Mouse (Mus musculus): ENCODE results near the gene Ttyh2. TPM values are rescaled to one million over a fixed set of nuclear protein-coding genes. Genes with fewer than 3 reads are reported as not detected.

The Ttyh2 gene
- polyA plus RNA-seq (2015; fragmentation: Nextera tagmentation; extraction: Ambion mirVana) = 20.0 and 21.2 TPM in 2 replicates

DNA sequence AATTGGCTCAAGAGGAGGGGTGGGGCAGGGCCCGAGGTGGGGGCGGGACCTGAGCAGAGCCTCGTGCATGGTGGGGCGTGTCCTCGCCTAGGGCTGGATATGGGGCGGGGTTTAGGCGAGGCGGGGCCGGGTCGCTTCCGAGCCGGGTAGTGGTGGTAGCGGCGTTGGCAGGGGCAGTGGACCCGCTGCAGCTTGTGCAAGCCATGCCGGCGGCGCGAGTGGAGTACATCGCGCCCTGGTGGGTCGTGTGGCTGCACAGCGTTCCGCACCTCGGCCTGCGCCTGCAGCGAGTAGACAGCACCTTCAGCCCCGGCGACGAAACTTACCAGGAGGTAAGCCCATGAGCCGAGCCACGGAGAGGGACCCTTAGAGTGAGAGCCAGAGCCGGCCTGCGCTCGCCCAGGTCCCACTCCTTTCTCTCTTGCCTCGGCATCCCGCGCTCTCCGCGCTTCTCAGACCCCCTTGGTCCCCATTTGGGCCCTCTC lies at the start of gene Ttyh2:
Gene Ttyh2, plus strand, starts transcription at position 91 of the 485 bp plus-strand sequence.
- ATAC-seq (ENCODE audit: low FRiP score, low read depth) = peak; percentile 88
- under 1% methylated on average over 40 of the region's 40 CpGs for WGBS
- peak within 1 kb of the TSS; percentile 76 for H3K9ac ChIP-seq
- peak within 1 kb of the TSS; percentile 56 for H3K4me3 ChIP-seq
- peak within 1 kb of the TSS; percentile 29; the same call in 1 of the 2 replicates for H3K27ac ChIP-seq
- H3K4me1 ChIP-seq = peaks cover 46% of the 10 kb centered on the region
- H3K27me3 ChIP-seq = 0 out of 2 replicates have a peak, but pooled peaks cover 5% of the 10 kb centered on the region
- peaks cover 40% of the 10 kb centered on the region for H3K36me3 ChIP-seq
- peak within 1 kb of the TSS; percentile 80 for H3K4me2 ChIP-seq (replicated peaks)
- H3K9me3 ChIP-seq = no peaks in the 10 kb centered on the region

DNA sequence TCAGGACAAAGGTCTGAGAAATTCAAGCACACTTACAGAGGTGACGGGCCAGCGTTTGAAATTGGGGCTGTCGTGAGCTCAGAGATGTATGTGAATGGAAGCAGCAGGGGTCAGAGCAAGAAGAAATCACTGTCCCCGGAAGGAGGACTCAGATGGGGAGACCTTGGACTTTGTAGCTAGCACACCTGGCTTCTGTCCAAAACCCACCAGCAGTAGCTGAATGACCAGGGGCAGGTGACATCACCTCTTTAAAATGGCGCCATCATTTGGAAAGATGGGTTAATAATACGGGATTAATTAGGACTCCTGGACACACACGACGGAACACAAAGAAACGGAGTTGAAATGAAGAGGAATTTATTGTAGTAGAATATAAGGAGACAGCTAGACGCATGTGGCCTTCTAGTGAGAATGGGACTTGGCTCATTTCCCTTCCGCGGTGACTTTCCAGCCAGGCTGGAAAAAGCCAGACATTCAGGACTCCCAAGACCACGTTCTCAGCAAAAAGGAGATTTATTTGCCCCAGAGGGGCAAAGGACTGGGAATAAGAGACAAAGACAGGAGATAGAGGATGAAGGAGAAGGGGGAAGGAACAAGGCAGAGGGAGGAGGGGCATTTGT lies 49.0 kb upstream of the Ttyh2 start:
- Histone ChIP-seq H3K36me3 (no peaks in the 10 kb centered on the region), H3K27ac (no peak overlapping the region), H3K4me2 (replicated peaks) (no peak overlapping the region), H3K4me3 (no peak overlapping the region), H3K9me3 (peaks cover 4% of the 10 kb centered on the region; the same call in 1 of the 2 replicates), H3K4me1 (peaks cover 3% of the 10 kb centered on the region; the same call in 1 of the 2 replicates), H3K9ac (no peak overlapping the region), H3K27me3 (no peaks in the 10 kb centered on the region)
- 69% methylated on average over 13 of the region's 13 CpGs for WGBS
- no peak for ATAC-seq (ENCODE audit: low FRiP score, low read depth)

DNA sequence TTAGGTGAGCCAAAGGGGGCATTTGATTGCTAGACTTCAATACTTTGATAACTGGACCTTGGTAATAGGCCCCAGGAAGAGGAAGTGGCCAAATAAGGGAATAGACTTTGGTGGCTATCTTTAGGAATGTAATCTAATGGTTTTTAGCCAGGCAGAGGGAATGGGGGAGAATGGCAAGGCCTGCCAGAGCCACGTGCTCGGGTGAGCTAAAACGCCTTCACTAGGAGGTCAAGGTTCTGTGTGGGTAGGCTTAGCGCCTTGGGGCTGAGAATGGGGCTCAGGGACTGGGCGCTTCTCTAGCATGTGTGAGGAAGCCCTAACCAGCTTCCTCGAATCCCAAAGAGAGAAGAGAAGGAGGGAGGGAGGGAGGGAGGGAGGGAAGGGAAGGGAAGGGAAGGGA lies 48.2 kb upstream of the Ttyh2 start:
- no peak for ATAC-seq (ENCODE audit: low FRiP score, low read depth)
- H3K9me3 ChIP-seq = peaks cover 4% of the 10 kb centered on the region; the same call in 1 of the 2 replicates

DNA sequence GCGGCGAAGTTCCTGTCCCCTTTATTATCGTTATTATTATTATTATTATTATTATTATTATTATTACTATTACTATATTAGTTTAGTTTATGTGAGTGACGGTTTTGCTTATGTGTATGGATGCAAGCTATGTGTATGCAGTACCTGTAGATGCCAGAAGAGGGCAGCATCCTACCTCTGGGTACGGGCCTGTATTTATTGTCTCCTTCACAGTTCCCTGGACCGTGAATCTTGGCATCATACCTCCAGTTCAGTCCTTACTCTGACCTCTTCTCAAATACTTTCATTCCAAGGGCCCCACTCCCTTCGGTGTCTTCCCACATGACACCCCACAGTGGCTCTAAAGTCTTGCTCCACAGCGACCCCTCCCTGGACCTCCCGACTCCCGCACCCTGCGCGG lies 47.2 kb upstream of the Ttyh2 start:
- Histone ChIP-seq H3K9ac (no peak overlapping the region), H3K27me3 (no peaks in the 10 kb centered on the region), H3K4me2 (replicated peaks) (no peak overlapping the region), H3K4me3 (no peak overlapping the region), H3K27ac (no peak overlapping the region), H3K4me1 (peaks cover 3% of the 10 kb centered on the region; the same call in 1 of the 2 replicates), H3K36me3 (no peaks in the 10 kb centered on the region), H3K9me3 (peaks cover 4% of the 10 kb centered on the region; the same call in 1 of the 2 replicates)
- ATAC-seq (ENCODE audit: low FRiP score, low read depth) = 0 out of 2 replicates have a peak, but pooled peaks have one; percentile 5
- WGBS = 62% methylated on average over 12 of the region's 12 CpGs

More for the DNA sequence above, 48.2 kb upstream of the Ttyh2 start:
- WGBS = 83% methylated on average over 5 of the region's 6 CpGs
- Histone ChIP-seq H3K9ac (no peak overlapping the region), H3K27me3 (no peaks in the 10 kb centered on the region), H3K27ac (no peak overlapping the region), H3K4me1 (peaks cover 3% of the 10 kb centered on the region; the same call in 1 of the 2 replicates), H3K4me2 (replicated peaks) (no peak overlapping the region), H3K36me3 (no peaks in the 10 kb centered on the region), H3K4me3 (no peak overlapping the region)

DNA sequence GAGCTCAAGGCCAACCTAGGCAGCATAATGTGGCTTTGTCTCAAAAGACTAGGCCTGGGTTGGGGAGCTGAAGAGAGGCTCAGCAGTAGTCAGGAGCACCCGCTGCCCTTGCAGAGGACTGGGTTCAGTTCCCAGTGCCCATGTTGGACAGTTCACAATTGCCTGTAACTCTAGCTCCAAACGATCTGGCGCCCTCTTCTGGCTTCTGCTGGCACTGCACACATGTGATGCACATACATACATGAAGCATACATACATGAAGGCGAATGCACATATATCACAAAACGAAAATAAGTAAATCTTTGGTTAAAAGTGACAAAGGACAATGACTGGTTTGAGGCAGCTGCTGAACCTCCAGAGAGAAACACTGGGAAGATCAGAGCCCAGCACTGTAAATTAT lies 45.2 kb upstream of the Ttyh2 start:
- WGBS = 79% methylated on average over 5 of the region's 5 CpGs
- H3K4me2 ChIP-seq (replicated peaks) = no peak overlapping the region
- H3K27me3 ChIP-seq = peaks cover 3% of the 10 kb centered on the region; the same call in 1 of the 2 replicates
- peaks cover 4% of the 10 kb centered on the region; the same call in 1 of the 2 replicates for H3K9me3 ChIP-seq
- peaks cover 3% of the 10 kb centered on the region; the same call in 1 of the 2 replicates for H3K4me1 ChIP-seq
- ATAC-seq (ENCODE audit: low FRiP score, low read depth) = no peak
- no peak overlapping the region for H3K9ac ChIP-seq
- H3K36me3 ChIP-seq = no peaks in the 10 kb centered on the region
- no peak overlapping the region for H3K4me3 ChIP-seq
- no peak overlapping the region for H3K27ac ChIP-seq

DNA sequence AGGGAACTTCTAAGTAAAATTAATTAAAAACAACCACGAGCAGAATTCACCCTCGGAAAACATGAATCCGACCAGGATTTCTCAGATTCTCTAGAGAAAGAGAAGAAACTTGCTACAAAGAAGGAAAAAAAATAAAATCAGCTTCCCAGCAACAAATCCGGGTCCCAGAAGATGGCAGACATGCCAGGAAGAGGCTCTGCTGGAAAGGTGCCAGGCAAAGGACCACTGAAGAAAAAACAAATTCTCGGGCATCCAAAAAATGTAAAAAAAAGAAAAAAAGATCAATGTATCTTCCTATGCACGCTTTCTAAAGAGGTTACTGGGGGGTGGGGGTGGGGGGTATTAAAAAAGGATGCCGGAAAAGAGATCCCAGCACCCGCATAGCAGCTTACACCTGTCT lies 43.0 kb upstream of the Ttyh2 start:
- H3K9ac ChIP-seq = no peak overlapping the region
- H3K4me1 ChIP-seq = peaks cover 10% of the 10 kb centered on the region
- no peak overlapping the region for H3K4me2 ChIP-seq (replicated peaks)
- WGBS = 65% methylated on average over 8 of the region's 8 CpGs
- no peaks in the 10 kb centered on the region for H3K36me3 ChIP-seq
- H3K4me3 ChIP-seq = no peak overlapping the region
- H3K9me3 ChIP-seq = peaks cover 4% of the 10 kb centered on the region; the same call in 1 of the 2 replicates
- H3K27me3 ChIP-seq = peaks cover 16% of the 10 kb centered on the region
- no peak for ATAC-seq (ENCODE audit: low FRiP score, low read depth)
- no peak overlapping the region for H3K27ac ChIP-seq

DNA sequence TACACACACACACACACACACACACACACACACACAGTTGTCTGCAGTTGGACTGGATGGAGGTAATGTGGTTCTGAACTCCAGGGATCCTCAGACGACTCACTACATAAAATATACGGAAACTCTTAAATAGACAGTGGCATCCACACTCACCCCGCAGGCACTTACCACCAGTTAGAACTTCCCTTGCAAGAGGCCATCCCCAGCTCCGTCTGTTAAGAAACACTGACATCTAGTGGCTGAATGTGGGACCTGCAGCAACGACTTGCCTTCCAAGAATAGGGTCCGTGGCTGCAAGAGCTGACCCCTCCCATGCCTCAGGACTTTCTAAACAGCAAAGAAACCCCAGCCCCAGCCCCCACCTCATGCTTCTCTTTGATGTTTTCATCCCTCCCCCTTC lies 38.9 kb upstream of the Ttyh2 start:
- ATAC-seq (ENCODE audit: low FRiP score, low read depth) = peak; percentile 77
- H3K4me1 ChIP-seq = peaks cover 20% of the 10 kb centered on the region
- no peaks in the 10 kb centered on the region for H3K9me3 ChIP-seq
- H3K27me3 ChIP-seq = peaks cover 47% of the 10 kb centered on the region
- peak overlapping the region; percentile 50 for H3K4me2 ChIP-seq (replicated peaks)
- H3K4me3 ChIP-seq = no peak overlapping the region
- H3K9ac ChIP-seq = no peak overlapping the region
- H3K27ac ChIP-seq = no peak overlapping the region
- WGBS = 0% methylated on average over 6 of the region's 6 CpGs
- no peaks in the 10 kb centered on the region for H3K36me3 ChIP-seq

DNA sequence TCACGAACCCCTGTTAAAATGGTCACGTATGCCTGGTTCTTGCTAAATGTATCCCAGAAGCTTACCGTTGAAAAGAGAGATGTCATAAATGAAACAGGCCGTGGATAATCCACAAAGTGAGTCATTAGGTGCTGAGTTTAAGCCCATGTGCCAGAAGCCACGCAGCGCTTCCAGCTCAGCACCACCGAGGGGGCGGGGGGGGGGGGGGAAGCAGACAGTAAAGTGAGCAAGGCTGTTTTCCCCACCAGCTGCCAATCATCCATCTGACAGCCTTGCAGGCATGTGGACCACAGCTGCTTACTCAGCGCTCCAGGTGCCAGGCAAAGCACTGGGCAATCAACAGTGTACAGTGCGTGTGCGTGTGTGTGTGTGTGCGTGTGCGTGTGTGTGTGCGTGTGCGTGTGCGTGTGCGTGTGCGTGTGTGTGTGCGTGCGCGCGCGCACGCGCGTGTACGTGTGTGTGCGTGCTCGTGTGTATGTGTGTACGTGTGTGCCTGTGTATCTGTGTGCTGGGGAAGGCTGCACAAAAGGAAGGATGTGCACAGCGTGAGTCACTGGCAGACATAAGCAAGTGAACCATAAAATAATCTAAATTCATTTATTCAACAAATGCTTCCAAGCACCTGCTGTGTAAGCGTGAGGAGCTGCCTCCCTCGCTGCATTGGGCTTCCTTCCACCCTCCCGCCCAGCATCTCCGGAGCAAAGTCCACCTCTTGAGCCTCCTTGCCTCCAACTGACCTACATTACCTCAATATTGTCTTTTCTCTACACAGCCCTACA lies 38.3 kb upstream of the Ttyh2 start:
- no peaks in the 10 kb centered on the region for H3K9me3 ChIP-seq
- H3K4me2 ChIP-seq (replicated peaks) = peak overlapping the region; percentile 50
- H3K27ac ChIP-seq = no peak overlapping the region
- ATAC-seq (ENCODE audit: low FRiP score, low read depth) = peak; percentile 49; the same call in 1 of the 2 replicates
- H3K9ac ChIP-seq = no peak overlapping the region
- no peaks in the 10 kb centered on the region for H3K36me3 ChIP-seq
- WGBS = 54% methylated on average over 35 of the region's 35 CpGs
- no peak overlapping the region for H3K4me3 ChIP-seq
- H3K27me3 ChIP-seq = peaks cover 49% of the 10 kb centered on the region
- peaks cover 21% of the 10 kb centered on the region for H3K4me1 ChIP-seq

DNA sequence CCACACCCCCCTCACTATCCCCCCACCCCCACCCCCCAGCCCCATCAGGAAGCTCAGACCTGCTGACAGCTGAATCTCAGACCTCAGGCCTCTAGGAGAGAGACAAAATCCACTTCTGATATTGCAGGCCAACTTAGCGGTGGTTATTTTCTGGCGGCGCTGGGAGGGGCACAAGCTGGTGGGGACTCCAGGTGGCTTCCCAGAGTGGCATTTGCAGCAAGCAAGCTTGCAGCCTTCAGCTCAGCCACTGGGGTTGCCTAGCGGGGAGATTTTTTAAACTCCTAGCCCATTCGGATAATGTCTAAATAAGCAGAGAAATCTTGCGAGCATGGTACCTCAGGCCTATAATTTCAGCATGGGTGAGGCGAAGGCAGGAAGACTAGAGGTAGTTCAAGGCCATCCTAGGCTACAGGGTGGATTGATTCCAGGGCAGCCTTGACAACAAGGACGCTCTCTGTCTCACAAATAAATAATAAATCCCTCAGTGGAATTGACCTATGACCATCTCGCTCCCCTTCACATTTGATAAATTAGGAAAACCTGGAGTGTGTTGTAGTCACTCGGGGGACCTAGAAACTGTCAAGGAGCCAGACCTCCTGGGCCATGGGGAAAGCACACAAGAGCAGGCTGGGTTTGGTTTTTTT lies 36.5 kb upstream of the Ttyh2 start:
- ATAC-seq (ENCODE audit: low FRiP score, low read depth) = no peak
- H3K4me3 ChIP-seq = no peak overlapping the region
- H3K27ac ChIP-seq = no peak overlapping the region
- H3K27me3 ChIP-seq = peaks cover 49% of the 10 kb centered on the region
- H3K9me3 ChIP-seq = no peaks in the 10 kb centered on the region
- no peaks in the 10 kb centered on the region for H3K36me3 ChIP-seq
- WGBS = 40% methylated on average over 10 of the region's 10 CpGs
- H3K4me1 ChIP-seq = peaks cover 21% of the 10 kb centered on the region
- H3K9ac ChIP-seq = no peak overlapping the region
- no peak overlapping the region for H3K4me2 ChIP-seq (replicated peaks)

DNA sequence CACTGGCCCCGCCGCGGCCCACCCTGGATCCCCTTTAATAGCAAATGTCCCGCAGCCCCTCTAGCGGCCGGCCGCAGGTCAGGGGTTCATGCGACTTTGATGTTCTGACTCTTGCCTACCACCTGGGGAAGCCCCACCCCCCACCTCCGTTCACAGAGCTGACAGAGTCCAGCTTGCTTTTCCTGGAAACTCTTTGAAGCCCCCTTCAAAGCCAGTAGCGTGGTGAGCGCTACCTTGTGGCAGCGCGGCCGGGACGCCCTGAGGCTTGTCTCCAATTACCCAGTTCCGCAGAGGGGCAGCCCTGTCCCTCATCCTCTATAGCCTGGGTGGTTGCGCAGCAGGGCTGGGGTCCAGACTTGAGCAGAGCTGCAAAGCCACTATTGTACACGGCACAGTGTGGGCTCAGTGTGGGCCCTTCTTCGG lies 35.5 kb upstream of the Ttyh2 start:
- 2% methylated on average over 19 of the region's 19 CpGs for WGBS
- no peak for ATAC-seq (ENCODE audit: low FRiP score, low read depth)

DNA sequence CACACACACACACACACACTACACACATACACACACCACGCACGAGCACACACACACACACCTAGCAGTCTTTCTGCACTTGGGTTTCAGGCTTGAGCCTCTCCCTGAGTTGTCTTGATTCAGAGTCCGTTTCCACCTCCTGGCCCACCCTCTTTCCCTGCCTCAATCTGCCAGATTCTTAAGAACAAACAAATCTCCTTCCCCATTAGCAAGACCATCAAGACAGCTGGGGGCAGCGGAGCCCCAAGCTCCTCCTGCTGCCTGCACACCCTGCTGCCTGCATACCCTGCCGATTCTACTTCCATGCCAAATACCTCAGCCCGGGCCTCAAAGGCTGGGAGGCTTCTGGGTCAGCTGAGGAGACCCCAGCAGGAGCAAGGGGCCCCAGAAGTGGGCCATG lies 34.6 kb upstream of the Ttyh2 start:
- Histone ChIP-seq H3K27me3 (peaks cover 43% of the 10 kb centered on the region), H3K4me2 (replicated peaks) (no peak overlapping the region), H3K9me3 (no peaks in the 10 kb centered on the region), H3K27ac (no peak overlapping the region), H3K36me3 (no peaks in the 10 kb centered on the region), H3K4me3 (no peak overlapping the region), H3K4me1 (peaks cover 21% of the 10 kb centered on the region), H3K9ac (no peak overlapping the region)
- 32% methylated on average over 6 of the region's 6 CpGs for WGBS
- no peak for ATAC-seq (ENCODE audit: low FRiP score, low read depth)

More for the DNA sequence above, 35.5 kb upstream of the Ttyh2 start:
- Histone ChIP-seq H3K9me3 (no peaks in the 10 kb centered on the region), H3K9ac (peak overlapping the region; percentile 19; the same call in 1 of the 2 replicates), H3K4me2 (replicated peaks) (peak overlapping the region; percentile 47), H3K4me1 (peaks cover 21% of the 10 kb centered on the region), H3K27me3 (peaks cover 49% of the 10 kb centered on the region), H3K36me3 (no peaks in the 10 kb centered on the region), H3K4me3 (no peak overlapping the region), H3K27ac (no peak overlapping the region)

Measured in limb, embryonic 13.5 days (tissue).